Mouse (Mus musculus): ENCODE data around the gene Brsk1. TPM values are rescaled to one million over a fixed set of nuclear protein-coding genes. Genes with fewer than 3 reads are reported as not detected.

Brsk1 gene
- 0.66 and 1.0 TPM in 2 replicates for polyA plus RNA-seq (2014; fragmentation: Nextera tagmentation; extraction: Ambion mirVana)

DNA sequence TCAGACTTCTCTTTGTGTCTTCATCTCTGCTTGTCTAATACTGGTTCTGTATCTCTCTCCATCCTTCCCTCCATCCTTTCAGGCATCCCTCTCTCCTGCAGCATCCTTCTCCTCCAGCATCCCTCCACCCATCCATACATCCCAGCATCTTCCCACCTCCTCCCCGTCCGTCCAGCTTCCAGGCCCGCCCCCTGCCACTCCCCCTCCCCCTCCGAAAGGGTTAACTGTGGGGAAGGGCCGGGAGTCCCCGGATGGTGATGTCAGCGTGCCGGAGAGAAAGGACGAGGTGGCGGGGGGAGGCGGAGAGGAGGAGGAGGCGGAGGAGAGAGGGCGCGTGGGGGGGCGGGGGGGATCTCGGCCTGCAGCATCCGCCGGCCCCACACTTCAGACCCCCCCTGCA is at the start of gene Brsk1:
TSS of gene Brsk1 (plus strand) at position 218 of the 400 bp plus-strand sequence.
- H3K27ac ChIP-seq (ENCODE audit: low read depth, low read length): peak within 1 kb of the TSS; percentile 74; the same call in 1 of the 2 replicates
- WGBS: 4% methylated on average over 15 of the region's 18 CpGs

DNA sequence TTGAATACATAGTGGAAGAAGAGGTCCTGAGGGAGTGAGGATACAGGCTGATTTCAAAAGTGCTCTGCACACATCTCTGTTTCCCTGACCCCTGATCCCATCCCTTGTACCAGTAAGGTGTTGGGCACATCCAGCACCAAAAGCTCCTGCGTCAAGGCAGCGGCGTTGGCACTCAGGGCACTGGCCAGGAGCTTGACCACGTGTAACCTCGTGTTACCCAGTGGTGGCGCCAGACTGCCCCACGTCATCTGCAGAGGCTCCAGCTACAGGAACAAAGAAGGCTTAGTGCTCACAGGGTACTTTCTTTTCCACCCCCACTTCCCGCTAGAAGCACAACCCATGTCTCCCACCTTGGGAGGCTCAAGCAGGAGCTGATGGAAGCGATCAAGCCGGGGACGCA is 49.2 kb upstream of the Brsk1 start:
- ATAC-seq (replicated peaks; ENCODE audit: low FRiP score): no peak
- Histone ChIP-seq H3K9ac (ENCODE audit: low read depth, low read length) (no peak overlapping the region), H3K36me3 (ENCODE audit: control insufficient read depth, insufficient read depth, low read length) (peaks cover 54% of the 10 kb centered on the region), H3K4me3 (ENCODE audit: low read depth, low read length) (no peak overlapping the region), H3K27ac (ENCODE audit: low read depth, low read length) (no peak overlapping the region), H3K9me3 (ENCODE audit: control insufficient read depth, low read length) (no peaks in the 10 kb centered on the region), H3K27me3 (replicated peaks; ENCODE audit: control insufficient read depth, insufficient read depth, low read length) (no peaks in the 10 kb centered on the region), H3K4me2 (no peak overlapping the region), H3K4me1 (replicated peaks; ENCODE audit: control insufficient read depth, insufficient read depth, low read length) (peaks cover 12% of the 10 kb centered on the region; the same call in 1 of the 2 replicates)
- no peak for DNase-seq (ENCODE audit: low spot score)
- 83% methylated on average over 11 of the region's 11 CpGs for WGBS

More for the DNA sequence above, at the start of gene Brsk1:
- Histone ChIP-seq H3K27me3 (replicated peaks; ENCODE audit: control insufficient read depth, insufficient read depth, low read length) (peaks cover 6% of the 10 kb centered on the region; the same call in 1 of the 2 replicates), H3K4me1 (replicated peaks; ENCODE audit: control insufficient read depth, insufficient read depth, low read length) (peaks cover 11% of the 10 kb centered on the region; the same call in 1 of the 2 replicates), H3K4me3 (ENCODE audit: low read depth, low read length) (peak within 1 kb of the TSS; percentile 69), H3K9ac (ENCODE audit: low read depth, low read length) (peak within 1 kb of the TSS; percentile 77), H3K4me2 (peak within 1 kb of the TSS; percentile 79), H3K9me3 (ENCODE audit: control insufficient read depth, low read length) (no peaks in the 10 kb centered on the region), H3K36me3 (ENCODE audit: control insufficient read depth, insufficient read depth, low read length) (peaks cover 7% of the 10 kb centered on the region; the same call in 1 of the 2 replicates)
- peak; percentile 80 for DNase-seq (ENCODE audit: low spot score)
- no peak; the same call in 1 of the 2 replicates for ATAC-seq (replicated peaks; ENCODE audit: low FRiP score)

DNA sequence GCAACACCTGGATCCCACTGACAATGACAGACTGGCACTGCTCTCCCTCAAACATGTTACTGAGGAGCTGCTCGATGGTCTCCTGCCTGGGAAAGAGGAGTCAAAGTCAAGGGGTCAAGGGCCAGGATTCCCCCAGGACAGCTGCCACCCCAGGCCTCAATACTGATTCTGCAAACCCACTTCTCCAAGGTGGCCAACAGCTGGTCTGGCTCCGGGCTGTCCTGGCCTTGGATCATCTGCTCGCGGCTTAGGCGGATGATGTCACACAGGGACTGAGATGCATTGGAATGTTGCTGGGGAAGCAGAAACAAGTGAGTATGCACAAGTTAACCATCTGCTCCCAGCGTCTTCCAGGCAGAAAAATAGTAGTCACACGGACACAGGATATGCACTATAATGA is 48.4 kb upstream of the Brsk1 start:
- peaks cover 14% of the 10 kb centered on the region for H3K4me1 ChIP-seq (replicated peaks; ENCODE audit: control insufficient read depth, insufficient read depth, low read length)
- H3K9ac ChIP-seq (ENCODE audit: low read depth, low read length): no peak overlapping the region
- no peak overlapping the region for H3K4me3 ChIP-seq (ENCODE audit: low read depth, low read length)
- H3K27me3 ChIP-seq (replicated peaks; ENCODE audit: control insufficient read depth, insufficient read depth, low read length): no peaks in the 10 kb centered on the region
- ATAC-seq (replicated peaks; ENCODE audit: low FRiP score): no peak
- no peak overlapping the region for H3K4me2 ChIP-seq
- 87% methylated on average over 7 of the region's 7 CpGs for WGBS
- H3K27ac ChIP-seq (ENCODE audit: low read depth, low read length): no peak overlapping the region
- H3K9me3 ChIP-seq (ENCODE audit: control insufficient read depth, low read length): no peaks in the 10 kb centered on the region
- no peak for DNase-seq (ENCODE audit: low spot score)
- peaks cover 57% of the 10 kb centered on the region for H3K36me3 ChIP-seq (ENCODE audit: control insufficient read depth, insufficient read depth, low read length)

DNA sequence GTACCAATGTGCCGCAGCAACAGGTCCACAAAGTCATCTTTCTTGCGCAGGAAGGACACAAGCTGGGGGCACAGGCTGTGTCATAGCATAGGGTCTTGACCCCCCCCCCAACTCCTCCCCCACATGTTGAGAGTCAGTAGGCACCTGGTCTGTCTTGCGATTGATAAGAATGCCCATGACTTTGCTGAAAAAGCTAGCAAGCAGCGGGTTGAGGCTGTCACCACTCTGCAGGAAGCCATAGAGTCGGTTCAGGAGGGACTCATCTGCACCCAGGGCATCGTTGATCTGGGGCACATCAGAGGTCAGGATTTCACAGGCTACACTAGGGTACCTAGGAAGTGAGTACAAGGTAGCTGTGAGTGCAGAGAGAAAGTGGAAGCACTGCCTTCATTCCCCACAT is 47.2 kb upstream of the Brsk1 start:
- H3K9me3 ChIP-seq (ENCODE audit: control insufficient read depth, low read length): no peaks in the 10 kb centered on the region
- DNase-seq (ENCODE audit: low spot score) (no peak), ATAC-seq (replicated peaks; ENCODE audit: low FRiP score) (peak; percentile 32; the same call in 1 of the 2 replicates)
- peaks cover 59% of the 10 kb centered on the region for H3K36me3 ChIP-seq (ENCODE audit: control insufficient read depth, insufficient read depth, low read length)
- H3K9ac ChIP-seq (ENCODE audit: low read depth, low read length): no peak overlapping the region
- 59% methylated on average over 6 of the region's 6 CpGs for WGBS
- H3K4me1 ChIP-seq (replicated peaks; ENCODE audit: control insufficient read depth, insufficient read depth, low read length): peaks cover 23% of the 10 kb centered on the region
- 0 out of 2 replicates have a peak overlapping the region, but pooled peaks have one; percentile 9 for H3K27ac ChIP-seq (ENCODE audit: low read depth, low read length)
- H3K4me3 ChIP-seq (ENCODE audit: low read depth, low read length): no peak overlapping the region
- no peak overlapping the region for H3K4me2 ChIP-seq
- no peaks in the 10 kb centered on the region for H3K27me3 ChIP-seq (replicated peaks; ENCODE audit: control insufficient read depth, insufficient read depth, low read length)

DNA sequence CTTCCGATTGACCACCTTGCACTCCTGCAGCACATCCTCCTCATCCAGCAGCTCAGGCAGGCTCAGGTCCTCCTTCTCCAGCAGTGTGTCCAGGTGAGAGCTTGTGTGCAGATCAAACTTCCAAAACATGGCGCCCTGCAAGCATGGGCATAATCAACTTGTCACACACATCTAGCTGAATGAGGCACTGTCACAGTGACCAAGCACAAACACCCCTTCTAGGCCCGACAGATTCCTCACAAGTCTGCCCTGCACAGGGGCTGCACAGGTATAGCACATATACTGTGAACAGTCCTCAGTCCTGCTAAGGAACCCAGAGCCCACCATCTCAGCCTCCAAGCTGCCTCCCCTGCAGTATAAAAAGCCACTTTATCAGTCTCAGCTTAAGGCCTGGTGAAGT is 43.6 kb upstream of the Brsk1 start:
- WGBS: 86% methylated on average over 3 of the region's 3 CpGs
- peaks cover 41% of the 10 kb centered on the region for H3K36me3 ChIP-seq (ENCODE audit: control insufficient read depth, insufficient read depth, low read length)

DNA sequence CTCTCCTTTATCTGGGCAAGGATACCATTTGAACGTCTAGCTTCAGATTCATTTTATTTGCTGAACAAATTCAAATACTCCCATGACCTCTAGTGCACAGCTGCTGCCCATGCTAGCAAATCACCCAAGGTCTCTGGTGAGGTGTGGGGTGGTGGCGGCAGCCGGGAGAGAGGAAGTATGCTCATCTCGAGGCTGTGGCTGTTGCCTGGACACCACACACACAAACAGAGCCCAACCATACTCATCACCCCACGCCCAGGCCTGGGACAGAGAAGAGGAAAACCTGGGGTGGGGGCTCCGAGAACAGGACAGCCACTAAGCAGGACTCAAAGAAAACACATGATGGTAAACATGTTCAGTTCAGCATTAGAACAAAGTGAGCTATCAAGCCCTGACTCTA is 43.1 kb upstream of the Brsk1 start:
- Histone ChIP-seq H3K4me3 (ENCODE audit: low read depth, low read length) (no peak overlapping the region), H3K27ac (ENCODE audit: low read depth, low read length) (peak overlapping the region; percentile 25; the same call in 1 of the 2 replicates), H3K36me3 (ENCODE audit: control insufficient read depth, insufficient read depth, low read length) (peaks cover 37% of the 10 kb centered on the region), H3K9me3 (ENCODE audit: control insufficient read depth, low read length) (no peaks in the 10 kb centered on the region), H3K4me2 (no peak overlapping the region), H3K4me1 (replicated peaks; ENCODE audit: control insufficient read depth, insufficient read depth, low read length) (peaks cover 26% of the 10 kb centered on the region), H3K27me3 (replicated peaks; ENCODE audit: control insufficient read depth, insufficient read depth, low read length) (no peaks in the 10 kb centered on the region), H3K9ac (ENCODE audit: low read depth, low read length) (peak overlapping the region; percentile 14; the same call in 1 of the 2 replicates)
- WGBS: 47% methylated on average over 6 of the region's 6 CpGs
- peak; percentile 56; the same call in 1 of the 2 replicates for ATAC-seq (replicated peaks; ENCODE audit: low FRiP score)
- DNase-seq (ENCODE audit: low spot score): no peak

More for the DNA sequence above, 43.6 kb upstream of the Brsk1 start:
- Histone ChIP-seq H3K9me3 (ENCODE audit: control insufficient read depth, low read length) (no peaks in the 10 kb centered on the region), H3K4me1 (replicated peaks; ENCODE audit: control insufficient read depth, insufficient read depth, low read length) (peaks cover 24% of the 10 kb centered on the region), H3K27me3 (replicated peaks; ENCODE audit: control insufficient read depth, insufficient read depth, low read length) (no peaks in the 10 kb centered on the region), H3K4me3 (ENCODE audit: low read depth, low read length) (no peak overlapping the region), H3K4me2 (no peak overlapping the region), H3K9ac (ENCODE audit: low read depth, low read length) (peak overlapping the region; percentile 14; the same call in 1 of the 2 replicates), H3K27ac (ENCODE audit: low read depth, low read length) (no peak overlapping the region; the same call in 1 of the 2 replicates)
- DNase-seq (ENCODE audit: low spot score) (no peak), ATAC-seq (replicated peaks; ENCODE audit: low FRiP score) (no peak)

DNA sequence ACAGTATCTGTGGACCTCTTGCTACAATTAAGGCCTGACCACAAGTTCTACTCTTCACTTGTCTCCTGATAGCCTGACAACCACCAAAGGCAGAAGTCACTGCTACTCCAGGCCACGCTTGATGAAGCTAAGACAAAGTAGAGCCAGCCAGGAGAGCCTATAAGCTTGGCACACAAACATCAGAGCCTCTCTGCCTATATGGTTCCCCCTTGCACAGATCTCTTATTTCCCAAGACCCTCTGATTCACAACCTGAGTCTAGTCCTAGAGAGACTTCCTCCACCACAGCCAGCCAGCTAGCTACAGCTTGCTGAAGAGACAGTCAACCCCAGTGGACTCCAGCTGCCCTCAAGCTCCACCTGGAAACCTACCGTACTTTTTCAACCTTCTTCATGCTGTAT is 42.4 kb upstream of the Brsk1 start:
- peaks cover 36% of the 10 kb centered on the region for H3K36me3 ChIP-seq (ENCODE audit: control insufficient read depth, insufficient read depth, low read length)
- no peak overlapping the region for H3K4me2 ChIP-seq
- no peaks in the 10 kb centered on the region for H3K27me3 ChIP-seq (replicated peaks; ENCODE audit: control insufficient read depth, insufficient read depth, low read length)
- 87% methylated on average over 2 of the region's 2 CpGs for WGBS
- no peak for DNase-seq (ENCODE audit: low spot score)
- no peaks in the 10 kb centered on the region for H3K9me3 ChIP-seq (ENCODE audit: control insufficient read depth, low read length)
- ATAC-seq (replicated peaks; ENCODE audit: low FRiP score): no peak
- no peak overlapping the region; the same call in 1 of the 2 replicates for H3K27ac ChIP-seq (ENCODE audit: low read depth, low read length)
- no peak overlapping the region for H3K4me3 ChIP-seq (ENCODE audit: low read depth, low read length)
- H3K4me1 ChIP-seq (replicated peaks; ENCODE audit: control insufficient read depth, insufficient read depth, low read length): peaks cover 32% of the 10 kb centered on the region
- H3K9ac ChIP-seq (ENCODE audit: low read depth, low read length): 0 out of 2 replicates have a peak overlapping the region, but pooled peaks have one; percentile 40

DNA sequence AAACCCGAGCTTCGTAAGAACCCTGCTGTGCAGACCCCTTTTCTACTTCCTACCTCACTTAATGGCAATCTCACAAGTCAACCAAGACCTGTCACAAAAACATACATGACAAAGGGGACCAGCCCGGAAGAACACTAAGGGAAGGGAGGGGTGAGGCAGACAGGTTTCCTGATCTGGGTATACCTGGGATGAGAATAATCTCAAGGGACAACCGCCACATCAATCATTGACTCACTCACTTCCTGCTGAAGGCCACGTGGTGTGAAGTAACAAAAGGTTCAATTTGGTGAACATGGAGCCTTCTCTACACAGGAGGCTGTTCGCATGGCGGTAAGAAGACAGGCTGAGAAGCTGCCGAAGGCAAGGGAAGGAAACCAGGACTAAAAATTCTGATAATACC is 38.8 kb upstream of the Brsk1 start:
- H3K27ac ChIP-seq (ENCODE audit: low read depth, low read length): no peak overlapping the region
- no peak overlapping the region for H3K4me2 ChIP-seq
- DNase-seq (ENCODE audit: low spot score) (no peak), ATAC-seq (replicated peaks; ENCODE audit: low FRiP score) (no peak)
- WGBS: 68% methylated on average over 8 of the region's 8 CpGs
- no peak overlapping the region for H3K4me3 ChIP-seq (ENCODE audit: low read depth, low read length)
- H3K4me1 ChIP-seq (replicated peaks; ENCODE audit: control insufficient read depth, insufficient read depth, low read length): peaks cover 45% of the 10 kb centered on the region
- H3K9me3 ChIP-seq (ENCODE audit: control insufficient read depth, low read length): no peaks in the 10 kb centered on the region
- H3K27me3 ChIP-seq (replicated peaks; ENCODE audit: control insufficient read depth, insufficient read depth, low read length): no peaks in the 10 kb centered on the region
- H3K36me3 ChIP-seq (ENCODE audit: control insufficient read depth, insufficient read depth, low read length): peaks cover 18% of the 10 kb centered on the region
- H3K9ac ChIP-seq (ENCODE audit: low read depth, low read length): no peak overlapping the region

DNA sequence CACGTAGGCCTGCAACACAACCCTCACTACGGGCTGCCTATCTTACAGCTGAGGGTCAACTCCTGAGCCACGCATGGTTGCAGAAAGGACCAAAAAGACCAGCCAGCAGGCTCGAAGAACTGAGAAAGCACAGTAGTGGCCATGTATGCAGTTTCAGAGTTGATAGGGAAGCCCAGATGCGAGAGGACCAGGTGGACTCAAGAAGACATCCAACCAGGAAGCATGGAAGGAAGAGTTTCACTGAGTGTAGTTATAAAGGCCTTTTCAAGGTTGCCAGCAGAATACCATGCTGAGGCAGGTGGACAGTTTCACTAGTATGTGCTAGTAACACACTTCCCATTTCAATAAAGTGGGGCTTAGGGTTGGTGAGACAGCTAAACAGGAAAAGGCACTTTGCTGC is 37.7 kb upstream of the Brsk1 start:
- H3K4me3 ChIP-seq (ENCODE audit: low read depth, low read length): no peak overlapping the region
- DNase-seq (ENCODE audit: low spot score): no peak
- H3K27ac ChIP-seq (ENCODE audit: low read depth, low read length): no peak overlapping the region; the same call in 1 of the 2 replicates
- ATAC-seq (replicated peaks; ENCODE audit: low FRiP score): no peak
- no peak overlapping the region for H3K9ac ChIP-seq (ENCODE audit: low read depth, low read length)
- H3K4me1 ChIP-seq (replicated peaks; ENCODE audit: control insufficient read depth, insufficient read depth, low read length): peaks cover 49% of the 10 kb centered on the region
- peaks cover 11% of the 10 kb centered on the region for H3K36me3 ChIP-seq (ENCODE audit: control insufficient read depth, insufficient read depth, low read length)
- no peaks in the 10 kb centered on the region for H3K27me3 ChIP-seq (replicated peaks; ENCODE audit: control insufficient read depth, insufficient read depth, low read length)
- H3K4me2 ChIP-seq: no peak overlapping the region
- H3K9me3 ChIP-seq (ENCODE audit: control insufficient read depth, low read length): no peaks in the 10 kb centered on the region
- WGBS: 70% methylated on average over 5 of the region's 5 CpGs
